Mouse (Mus musculus) midbrain, embryonic 15.5 days (tissue): Measurements from ENCODE around the gene Mcam. TPM values are rescaled to one million over a fixed set of nuclear protein-coding genes. Genes with fewer than 3 reads are reported as not detected.

Experiments used
- ATAC-seq: fragments of 200-750 bp; cut with Nextera tagmentation; replicated peaks from 2 replicates; pipeline ENCODE4 v1.8.0; 2017; ENCODE audit warnings: moderate TSS enrichment
- H3K27ac ChIP-seq: fragments of 300-500 bp; sonication (generic); 2 replicates; pipeline ENCODE4 v1.5.1; 2015; ENCODE audit warnings: mild to moderate bottlenecking, inconsistent platforms
- H3K27me3 ChIP-seq: fragments of 300-500 bp; sonication (generic); replicated peaks from 2 replicates; pipeline ENCODE4 v1.6.1; 2015; ENCODE audit warnings: inconsistent platforms
- H3K36me3 ChIP-seq: fragments of 300-500 bp; sonication (generic); replicated peaks from 2 replicates; pipeline ENCODE4 v1.6.1; 2015; ENCODE audit warnings: inconsistent platforms
- H3K4me1 ChIP-seq: fragments of 300-500 bp; sonication (generic); 2 replicates; pipeline ENCODE4 v1.6.1; 2015; ENCODE audit warnings: inconsistent platforms
- H3K4me2 ChIP-seq: fragments of 300-500 bp; sonication (generic); 2 replicates; pipeline ENCODE4 v1.6.1; 2015; ENCODE audit warnings: inconsistent platforms, mild to moderate bottlenecking, moderate library complexity
- H3K4me3 ChIP-seq: fragments of 300-500 bp; sonication (generic); 2 replicates; pipeline ENCODE4 v1.5.1; 2015; ENCODE audit warnings: mild to moderate bottlenecking, inconsistent platforms
- H3K9ac ChIP-seq: fragments of 300-500 bp; sonication (generic); 2 replicates; pipeline ENCODE4 v1.6.1; 2015; ENCODE audit warnings: mild to moderate bottlenecking, inconsistent platforms
- H3K9me3 ChIP-seq: fragments of 300-500 bp; sonication (generic); 2 replicates; pipeline ENCODE4 v1.6.1; 2016; ENCODE audit warnings: inconsistent platforms
- WGBS: fragments of 180-500 bp; shearing (Covaris S2); methylation state at CpG from one replicate; pipeline ENCODE4 v1.1.7; 2015; ENCODE audit warnings: mixed read lengths; 5-methylcytosine and 5-hydroxymethylcytosine counted together
- polyA plus RNA-seq: library from polyadenylated mRNA; unstranded; fragments of >200 nt; fragmentation: Nextera tagmentation; extraction: Ambion mirVana; gene quantifications from 2 replicates; pipeline ENCODE4 v1.2.1, GENCODE M21; 2015

The Mcam gene
- polyA plus RNA-seq, 1 experiment from 2014 or later, result 11.9 TPM

GRCm38 (mm10) chr9:44147290-44147689 lies 13.0 kb downstream of the Mcam start:
- no peak overlapping the region for H3K9ac ChIP-seq
- no peak overlapping the region for H3K27ac ChIP-seq
- no peak for ATAC-seq
- H3K4me2 ChIP-seq, result no peak overlapping the region
- no peak overlapping the region for H3K4me3 ChIP-seq
- H3K4me1 ChIP-seq, result no peaks in the 10 kb centered on the region
- WGBS, result 53% methylated on average over 3 of the region's 3 CpGs
- H3K36me3 ChIP-seq, result peaks cover 27% of the 10 kb centered on the region
- H3K27me3 ChIP-seq, result no peaks in the 10 kb centered on the region
- no peaks in the 10 kb centered on the region for H3K9me3 ChIP-seq

GRCm38 (mm10) chr9:44159886-44160285 lies 25.6 kb downstream of the Mcam start:
- H3K27me3 ChIP-seq, result no peaks in the 10 kb centered on the region
- H3K27ac ChIP-seq, result no peak overlapping the region
- no peak overlapping the region for H3K9ac ChIP-seq
- no peak overlapping the region for H3K4me2 ChIP-seq
- ATAC-seq, result no peak
- 88% methylated on average over 3 of the region's 3 CpGs for WGBS
- peaks cover 54% of the 10 kb centered on the region for H3K36me3 ChIP-seq
- H3K4me3 ChIP-seq, result no peak overlapping the region
- H3K9me3 ChIP-seq, result no peaks in the 10 kb centered on the region
- H3K4me1 ChIP-seq, result no peaks in the 10 kb centered on the region

- WGBS, result 93% methylated on average over 5 of the region's 5 CpGs
- Histone ChIP-seq H3K4me3 (no peak overlapping the region), H3K27me3 (no peaks in the 10 kb centered on the region), H3K27ac (no peak overlapping the region), H3K9me3 (no peaks in the 10 kb centered on the region), H3K36me3 (peaks cover 15% of the 10 kb centered on the region), H3K9ac (no peak overlapping the region), H3K4me2 (no peak overlapping the region), H3K4me1 (no peaks in the 10 kb centered on the region)
- ATAC-seq, result no peak
Measured at GRCm38 (mm10) chr9:44168931-44169330, 34.7 kb downstream of the Mcam start.

DNA sequence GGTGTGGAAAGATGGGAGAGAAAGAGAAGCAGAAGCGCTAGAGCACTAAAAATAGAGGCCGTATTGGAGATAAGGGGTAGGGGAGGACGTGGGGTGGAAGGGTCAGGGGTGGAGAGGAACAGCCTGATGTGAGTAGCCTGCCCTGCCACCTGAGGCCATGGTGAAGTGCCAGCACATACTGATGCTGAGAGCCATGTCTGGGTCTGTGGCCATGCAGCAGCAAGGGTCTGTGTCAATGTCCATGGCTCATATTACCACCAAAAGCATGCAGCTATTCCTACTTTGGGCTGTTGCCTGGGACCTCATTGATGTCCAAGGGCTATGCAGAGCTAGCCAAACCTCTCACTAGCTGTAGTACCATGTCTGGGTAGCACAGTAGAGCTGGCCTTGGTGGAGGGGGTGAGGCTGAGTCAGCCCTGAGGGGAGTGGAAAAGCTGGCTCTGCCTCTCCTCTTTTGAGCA lies 36.5 kb downstream of the Mcam start:
- no peak for ATAC-seq
- Histone ChIP-seq H3K4me3 (no peak overlapping the region), H3K9ac (no peak overlapping the region), H3K4me1 (no peaks in the 10 kb centered on the region), H3K36me3 (peaks cover 4% of the 10 kb centered on the region), H3K27me3 (no peaks in the 10 kb centered on the region), H3K27ac (no peak overlapping the region), H3K4me2 (no peak overlapping the region), H3K9me3 (no peaks in the 10 kb centered on the region)
- WGBS, result 89% methylated on average over 3 of the region's 3 CpGs

- no peak for ATAC-seq
- H3K9ac ChIP-seq, result no peak overlapping the region
- H3K4me3 ChIP-seq, result no peak overlapping the region
- no peaks in the 10 kb centered on the region for H3K27me3 ChIP-seq
- peaks cover 4% of the 10 kb centered on the region for H3K36me3 ChIP-seq
- H3K9me3 ChIP-seq, result no peaks in the 10 kb centered on the region
- H3K4me1 ChIP-seq, result no peaks in the 10 kb centered on the region
- H3K4me2 ChIP-seq, result no peak overlapping the region
- 75% methylated on average over 6 of the region's 6 CpGs for WGBS
- H3K27ac ChIP-seq, result no peak overlapping the region
Measured at GRCm38 (mm10) chr9:44175556-44175955, 41.3 kb downstream of the Mcam start.

DNA sequence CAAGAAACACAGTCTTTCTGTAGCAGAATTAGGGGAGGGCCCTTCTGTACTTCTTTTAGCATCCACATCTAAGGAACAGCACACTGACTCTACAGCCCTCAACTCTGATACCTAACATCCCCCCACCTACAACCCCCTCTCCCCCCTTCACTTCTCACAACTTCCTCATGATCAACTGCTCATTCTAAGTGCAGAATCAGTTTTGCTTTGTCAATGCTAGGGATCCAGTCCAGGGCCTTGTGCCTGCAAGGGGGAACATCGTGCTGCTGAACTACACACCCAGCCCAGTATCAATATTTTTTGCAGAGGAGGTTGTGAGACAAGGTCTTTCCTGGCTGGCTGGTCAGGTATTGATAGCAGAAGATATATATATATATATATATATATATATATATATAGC lies 41.7 kb downstream of the Mcam start:
- Histone ChIP-seq H3K4me1 (no peaks in the 10 kb centered on the region), H3K4me2 (no peak overlapping the region), H3K27me3 (no peaks in the 10 kb centered on the region), H3K27ac (no peak overlapping the region), H3K9me3 (no peaks in the 10 kb centered on the region), H3K36me3 (peaks cover under 1% of the 10 kb centered on the region), H3K9ac (no peak overlapping the region), H3K4me3 (no peak overlapping the region)
- no peak for ATAC-seq
- WGBS, result 100% methylated on average over 1 of the region's 1 CpGs

DNA sequence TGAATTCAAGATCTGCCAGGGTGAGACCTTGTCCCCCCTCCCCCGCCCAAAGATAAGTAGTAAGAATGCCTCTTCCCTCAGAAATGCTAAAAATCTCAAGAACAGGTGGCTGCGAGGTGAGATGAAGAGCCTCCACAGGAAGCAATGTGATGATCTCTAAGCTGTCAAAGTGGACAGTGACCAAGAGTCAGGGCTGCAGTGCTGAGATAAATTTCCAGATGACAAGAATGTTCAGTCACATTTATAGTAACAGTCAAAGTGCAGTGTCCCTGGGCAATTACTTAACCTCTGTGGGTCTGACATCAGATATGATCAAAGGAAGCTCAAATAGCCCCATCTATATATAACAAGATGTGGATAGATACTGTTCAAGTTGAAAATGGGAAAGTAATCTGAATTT lies 43.1 kb downstream of the Mcam start:
- 86% methylated on average over 2 of the region's 2 CpGs for WGBS
- no peaks in the 10 kb centered on the region for H3K9me3 ChIP-seq
- ATAC-seq, result no peak

GRCm38 (mm10) chr9:44178389-44178788 lies 44.1 kb downstream of the Mcam start:
- no peak for ATAC-seq
- H3K9me3 ChIP-seq, result no peaks in the 10 kb centered on the region
- H3K4me1 ChIP-seq, result no peaks in the 10 kb centered on the region
- H3K36me3 ChIP-seq, result no peaks in the 10 kb centered on the region
- WGBS, result 88% methylated on average over 14 of the region's 14 CpGs
- no peak overlapping the region for H3K9ac ChIP-seq
- H3K4me3 ChIP-seq, result no peak overlapping the region
- H3K27me3 ChIP-seq, result no peaks in the 10 kb centered on the region
- H3K27ac ChIP-seq, result no peak overlapping the region
- no peak overlapping the region for H3K4me2 ChIP-seq

More for the DNA sequence above, 43.1 kb downstream of the Mcam start:
- Histone ChIP-seq H3K9ac (no peak overlapping the region), H3K4me2 (no peak overlapping the region), H3K4me3 (no peak overlapping the region), H3K27me3 (no peaks in the 10 kb centered on the region), H3K4me1 (no peaks in the 10 kb centered on the region), H3K36me3 (no peaks in the 10 kb centered on the region; the same call in 1 of the 2 replicates), H3K27ac (no peak overlapping the region)

DNA sequence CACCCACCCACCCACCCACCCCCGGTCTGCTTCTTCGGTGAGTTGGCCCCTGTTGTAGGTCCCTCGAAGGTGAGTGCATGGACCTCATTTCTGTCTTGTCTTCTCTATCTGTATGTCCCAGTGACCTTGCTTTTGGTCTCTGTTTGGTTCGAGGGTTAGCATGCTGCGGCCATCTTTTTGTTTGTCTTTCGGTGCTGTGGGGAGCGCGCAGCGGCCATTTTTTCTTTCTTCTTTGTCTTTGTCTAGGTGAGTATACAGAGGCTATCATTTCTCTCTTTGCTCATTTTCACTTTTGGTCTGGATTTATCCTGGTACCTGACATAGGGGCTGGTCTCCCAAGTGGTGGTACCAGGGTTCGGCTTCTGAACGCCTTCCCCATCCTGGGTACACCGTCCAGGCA lies 44.5 kb downstream of the Mcam start:
- H3K4me2 ChIP-seq, result no peak overlapping the region
- no peaks in the 10 kb centered on the region for H3K9me3 ChIP-seq
- H3K9ac ChIP-seq, result no peak overlapping the region
- H3K4me3 ChIP-seq, result no peak overlapping the region
- 99% methylated on average over 12 of the region's 12 CpGs for WGBS
- H3K27ac ChIP-seq, result no peak overlapping the region
- ATAC-seq, result no peak
- no peaks in the 10 kb centered on the region for H3K36me3 ChIP-seq
- H3K4me1 ChIP-seq, result no peaks in the 10 kb centered on the region
- no peaks in the 10 kb centered on the region for H3K27me3 ChIP-seq

DNA sequence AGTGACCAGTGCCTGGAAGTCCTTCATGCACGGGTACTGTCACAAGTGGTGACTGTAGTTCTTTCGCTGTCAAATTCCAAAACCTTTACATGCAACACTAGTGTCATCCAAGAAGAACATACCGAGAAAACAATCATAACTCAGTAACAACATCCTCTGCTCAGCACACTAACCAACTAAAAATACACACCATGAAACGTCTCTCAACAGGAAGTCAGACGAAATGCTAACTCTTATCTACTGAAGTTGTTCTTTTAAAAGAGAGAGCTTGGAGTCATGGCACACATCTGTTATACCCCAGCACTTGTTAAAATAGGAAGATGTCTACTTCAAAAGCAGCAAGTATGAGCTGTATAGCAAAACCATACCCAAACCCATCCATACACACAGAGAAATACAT lies 47.3 kb downstream of the Mcam start:
- Histone ChIP-seq H3K4me1 (no peaks in the 10 kb centered on the region), H3K4me3 (no peak overlapping the region), H3K36me3 (no peaks in the 10 kb centered on the region), H3K4me2 (no peak overlapping the region), H3K9ac (no peak overlapping the region), H3K9me3 (no peaks in the 10 kb centered on the region), H3K27me3 (no peaks in the 10 kb centered on the region), H3K27ac (no peak overlapping the region)
- ATAC-seq, result no peak
- WGBS, result 95% methylated on average over 5 of the region's 5 CpGs

GRCm38 (mm10) chr9:44182260-44182659 lies 48.0 kb downstream of the Mcam start:
- Histone ChIP-seq H3K9me3 (no peaks in the 10 kb centered on the region), H3K9ac (no peak overlapping the region), H3K36me3 (no peaks in the 10 kb centered on the region), H3K4me3 (no peak overlapping the region), H3K27me3 (no peaks in the 10 kb centered on the region), H3K4me2 (no peak overlapping the region), H3K4me1 (no peaks in the 10 kb centered on the region), H3K27ac (no peak overlapping the region)
- ATAC-seq, result no peak
- 97% methylated on average over 3 of the region's 3 CpGs for WGBS

DNA sequence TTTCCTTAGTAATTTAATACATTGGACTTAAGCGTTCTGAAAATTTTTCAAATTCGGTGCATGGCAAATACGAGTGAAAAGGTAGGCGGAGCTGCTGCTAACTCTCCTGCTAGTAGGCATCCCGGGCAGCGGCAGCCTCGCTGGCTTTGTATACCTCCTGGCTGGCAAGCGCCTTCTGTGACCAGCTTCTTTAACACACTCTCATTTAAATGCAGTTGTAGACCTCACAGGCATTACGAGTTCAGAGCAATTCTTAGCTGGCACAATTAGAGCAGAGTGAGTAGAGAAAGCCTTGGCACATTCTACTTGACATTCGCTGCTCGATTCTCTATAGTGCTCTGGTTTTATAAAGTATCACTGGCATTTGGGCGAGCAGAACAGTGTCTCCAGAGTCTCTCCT lies 54.0 kb downstream of the Mcam start:
- peaks cover 9% of the 10 kb centered on the region for H3K4me1 ChIP-seq
- H3K9me3 ChIP-seq, result no peaks in the 10 kb centered on the region
- H3K4me3 ChIP-seq, result no peak overlapping the region
- ATAC-seq, result no peak
- 64% methylated on average over 12 of the region's 12 CpGs for WGBS
- H3K36me3 ChIP-seq, result no peaks in the 10 kb centered on the region
- no peak overlapping the region for H3K9ac ChIP-seq
- no peak overlapping the region for H3K4me2 ChIP-seq
- H3K27me3 ChIP-seq, result no peaks in the 10 kb centered on the region
- H3K27ac ChIP-seq, result 0 out of 2 replicates have a peak overlapping the region, but pooled peaks have one; percentile 25

DNA sequence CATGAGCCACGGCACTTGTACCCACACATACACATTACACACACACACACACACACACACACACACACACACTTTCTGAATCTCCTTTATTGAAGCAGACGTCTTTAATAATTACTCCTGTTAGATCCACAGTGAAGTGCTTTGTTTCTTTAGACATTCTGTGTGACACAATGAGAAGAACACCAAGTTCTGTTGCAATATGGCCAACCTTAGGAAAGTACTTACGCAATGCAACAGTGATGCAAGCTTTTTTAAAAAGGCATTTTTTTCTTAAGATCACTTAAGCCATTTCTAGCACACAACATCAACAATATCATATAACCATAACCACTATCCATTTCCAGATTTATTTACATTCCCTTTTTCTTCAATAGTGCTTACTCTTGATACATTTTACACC lies 56.9 kb downstream of the Mcam start:
- Histone ChIP-seq H3K9me3 (no peaks in the 10 kb centered on the region), H3K9ac (no peak overlapping the region), H3K4me3 (no peak overlapping the region), H3K27me3 (no peaks in the 10 kb centered on the region), H3K4me1 (peaks cover 9% of the 10 kb centered on the region), H3K36me3 (0 out of 2 replicates have a peak, but pooled peaks cover 2% of the 10 kb centered on the region), H3K27ac (no peak overlapping the region), H3K4me2 (no peak overlapping the region)
- WGBS, result 76% methylated on average over 3 of the region's 3 CpGs
- no peak for ATAC-seq
